Mouse (Mus musculus) stomach, embryonic 16.5 days (tissue): ENCODE measurements around the gene Gramd1b. TPM values are rescaled to one million over a fixed set of nuclear protein-coding genes. Genes with fewer than 3 reads are reported as not detected.

Experiments
- ATAC-seq: fragments of 200-750 bp; cut with Nextera tagmentation; 2 replicates; pipeline ENCODE4 v1.8.0; 2017; ENCODE audit warnings: moderate number of reproducible peaks, moderate TSS enrichment; ENCODE audit not compliant: insufficient read depth, low FRiP score
- H3K27ac ChIP-seq: fragments of 300-500 bp; sonication (generic); 2 replicates; pipeline ENCODE4 v1.5.1; 2014; ENCODE audit warnings: low read length
- H3K27me3 ChIP-seq: fragments of 300-500 bp; sonication (generic); 2 replicates; pipeline ENCODE4 v1.6.1; 2014; ENCODE audit warnings: low read length, control low read depth, mixed read lengths; ENCODE audit not compliant: control insufficient read depth, insufficient read depth
- H3K36me3 ChIP-seq: fragments of 300-500 bp; sonication (generic); 2 replicates; pipeline ENCODE4 v1.6.1; 2014; ENCODE audit warnings: low read length; ENCODE audit not compliant: control insufficient read depth, insufficient read depth
- H3K4me1 ChIP-seq: fragments of 300-500 bp; sonication (generic); 2 replicates; pipeline ENCODE4 v1.6.1; 2014; ENCODE audit warnings: low read length, control low read depth, mixed read lengths; ENCODE audit not compliant: control insufficient read depth, insufficient read depth
- H3K4me2 ChIP-seq: fragments of 300-500 bp; sonication (generic); 2 replicates; pipeline ENCODE4 v1.6.1; 2014; ENCODE audit warnings: low read depth, low read length, mixed read lengths
- H3K4me3 ChIP-seq: fragments of 300-500 bp; sonication (generic); replicated peaks from 2 replicates; pipeline ENCODE4 v1.5.1; 2014; ENCODE audit warnings: mild to moderate bottlenecking, low read length
- H3K9ac ChIP-seq: fragments of 300-500 bp; sonication (generic); 2 replicates; pipeline ENCODE4 v1.6.1; 2014; ENCODE audit warnings: low read length
- H3K9me3 ChIP-seq: fragments of 300-500 bp; sonication (generic); replicated peaks from 2 replicates; pipeline ENCODE4 v1.6.1; 2016; ENCODE audit warnings: low read length, control low read depth; ENCODE audit not compliant: control insufficient read depth
- WGBS: fragments of 180-500 bp; shearing (Covaris S2); extraction: QIAGEN DNeasy Blood & Tissue Kit; methylation state at CpG from one replicate; pipeline ENCODE4 v1.1.7; 2014; 5-methylcytosine and 5-hydroxymethylcytosine counted together
- polyA plus RNA-seq: library from polyadenylated mRNA; unstranded; fragments of >200 nt; fragmentation: Nextera tagmentation; extraction: Ambion mirVana; gene quantifications from 2 replicates; pipeline ENCODE4 v1.2.1, GENCODE M21; 2015

Gramd1b gene
- polyA plus RNA-seq, 1 experiment from 2014 or later: 4.9 TPM

DNA sequence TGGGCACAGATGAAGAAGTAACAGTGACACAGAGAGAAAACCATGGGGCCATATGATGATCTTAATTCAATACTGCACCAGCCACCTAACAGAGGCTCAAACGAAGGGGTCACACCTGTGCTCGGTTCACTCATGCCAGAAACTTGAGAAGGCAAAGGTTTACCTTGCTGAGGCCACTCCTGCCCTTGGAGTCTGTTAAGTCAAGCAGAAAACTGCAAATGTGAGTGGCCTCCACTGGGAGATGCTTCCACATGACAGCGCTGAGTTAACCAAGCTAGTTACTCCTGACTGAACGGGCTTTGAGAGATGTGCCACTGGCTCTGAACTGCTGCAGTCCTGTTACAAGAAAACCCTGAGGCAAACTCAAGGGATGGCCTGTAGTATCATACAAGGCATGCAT is 83.9 kb downstream of the Gramd1b start:
- WGBS: 78% methylated on average over 4 of the region's 4 CpGs
- Histone ChIP-seq H3K9ac (no peak overlapping the region), H3K36me3 (no peaks in the 10 kb centered on the region), H3K4me3 (no peak overlapping the region), H3K4me1 (no peaks in the 10 kb centered on the region), H3K27me3 (no peaks in the 10 kb centered on the region), H3K4me2 (no peak overlapping the region), H3K27ac (no peak overlapping the region), H3K9me3 (no peaks in the 10 kb centered on the region)
- ATAC-seq: no peak

DNA sequence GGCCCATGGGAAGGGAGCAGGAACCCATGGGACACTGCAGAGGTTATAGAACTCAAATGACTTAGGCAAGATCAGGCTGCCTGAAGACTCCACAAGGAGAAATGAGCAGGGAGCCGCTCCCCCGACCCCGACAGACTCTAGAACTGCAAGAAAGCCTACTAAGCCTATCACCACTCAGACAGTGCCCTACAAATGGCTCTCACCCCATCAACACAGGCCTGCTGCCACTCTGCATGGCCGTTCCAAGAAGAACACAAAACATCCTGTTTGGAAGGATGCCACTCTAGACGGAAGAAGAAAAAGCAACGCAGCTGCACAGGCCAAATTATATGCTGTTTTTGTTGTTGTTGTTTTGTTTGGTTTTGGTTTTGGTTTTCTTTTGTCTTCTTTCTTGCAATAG is 86.2 kb downstream of the Gramd1b start:
- 84% methylated on average over 6 of the region's 6 CpGs for WGBS
- H3K9me3 ChIP-seq: no peaks in the 10 kb centered on the region
- no peak overlapping the region for H3K9ac ChIP-seq
- no peaks in the 10 kb centered on the region for H3K27me3 ChIP-seq
- no peaks in the 10 kb centered on the region for H3K36me3 ChIP-seq
- H3K4me3 ChIP-seq: no peak overlapping the region
- H3K4me1 ChIP-seq: no peaks in the 10 kb centered on the region
- no peak overlapping the region for H3K4me2 ChIP-seq
- no peak overlapping the region for H3K27ac ChIP-seq
- ATAC-seq: no peak

DNA sequence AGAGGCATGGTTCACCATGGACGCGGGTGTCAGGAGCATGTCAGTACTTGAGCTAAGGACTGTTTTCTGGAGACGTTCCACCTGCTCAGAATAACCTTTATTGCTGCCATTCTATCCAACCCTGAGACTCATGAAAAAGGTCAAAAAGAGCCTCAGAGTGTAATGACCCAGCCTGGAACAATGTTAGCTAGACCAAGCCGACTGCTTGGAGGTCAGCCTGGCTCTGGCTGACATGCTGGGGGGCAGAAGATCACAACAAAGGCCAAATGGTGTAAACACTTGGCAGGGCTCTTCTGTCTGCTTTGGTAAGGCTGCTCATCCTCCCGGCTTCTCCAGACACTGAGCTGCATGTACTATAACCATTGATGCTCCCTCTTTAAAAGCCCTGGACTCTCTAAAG is 88.4 kb downstream of the Gramd1b start:
- Histone ChIP-seq H3K9me3 (no peaks in the 10 kb centered on the region), H3K36me3 (no peaks in the 10 kb centered on the region), H3K4me1 (no peaks in the 10 kb centered on the region), H3K4me3 (no peak overlapping the region), H3K4me2 (no peak overlapping the region), H3K9ac (no peak overlapping the region), H3K27ac (no peak overlapping the region), H3K27me3 (no peaks in the 10 kb centered on the region)
- 58% methylated on average over 5 of the region's 5 CpGs for WGBS
- ATAC-seq: no peak

GRCm38 (mm10) chr9:40439973-40440687 is 91.1 kb downstream of the Gramd1b start:
- no peak overlapping the region for H3K27ac ChIP-seq
- no peaks in the 10 kb centered on the region for H3K27me3 ChIP-seq
- no peak overlapping the region for H3K9ac ChIP-seq
- no peak for ATAC-seq
- no peak overlapping the region for H3K4me3 ChIP-seq
- no peaks in the 10 kb centered on the region for H3K4me1 ChIP-seq
- 81% methylated on average over 8 of the region's 8 CpGs for WGBS
- H3K9me3 ChIP-seq: no peaks in the 10 kb centered on the region
- no peaks in the 10 kb centered on the region for H3K36me3 ChIP-seq
- no peak overlapping the region for H3K4me2 ChIP-seq

- no peaks in the 10 kb centered on the region for H3K36me3 ChIP-seq
- no peak for ATAC-seq
Measured at GRCm38 (mm10) chr9:40438731-40439526, 92.3 kb downstream of the Gramd1b start.

DNA sequence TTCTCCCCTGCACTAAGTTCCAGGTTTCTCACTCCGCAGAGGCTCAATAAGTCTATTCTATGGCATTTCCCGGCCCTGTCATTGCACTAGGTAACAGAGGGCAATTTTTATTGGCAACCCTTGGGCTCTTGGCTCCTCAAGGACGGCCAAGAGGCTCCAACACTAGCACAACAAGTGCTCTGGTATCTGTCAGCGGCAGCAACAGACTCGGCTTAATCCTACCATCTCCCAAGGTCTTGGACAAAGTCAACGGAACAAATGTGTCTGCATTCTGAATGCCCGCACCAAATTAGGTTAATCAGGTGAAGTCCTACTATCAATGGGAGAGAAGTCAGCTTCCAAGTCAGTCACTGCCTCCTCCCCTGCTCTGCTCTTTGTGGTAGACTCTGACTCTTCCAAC is 93.3 kb downstream of the Gramd1b start:
- H3K9me3 ChIP-seq: no peaks in the 10 kb centered on the region
- H3K4me1 ChIP-seq: no peaks in the 10 kb centered on the region
- no peak overlapping the region for H3K9ac ChIP-seq
- no peaks in the 10 kb centered on the region for H3K27me3 ChIP-seq
- no peak overlapping the region for H3K4me3 ChIP-seq
- no peaks in the 10 kb centered on the region for H3K36me3 ChIP-seq
- no peak overlapping the region for H3K27ac ChIP-seq
- H3K4me2 ChIP-seq: no peak overlapping the region
- no peak for ATAC-seq
- 81% methylated on average over 7 of the region's 7 CpGs for WGBS

More at GRCm38 (mm10) chr9:40438731-40439526, 92.3 kb downstream of the Gramd1b start:
- 71% methylated on average over 12 of the region's 12 CpGs for WGBS
- no peaks in the 10 kb centered on the region for H3K9me3 ChIP-seq
- H3K9ac ChIP-seq: no peak overlapping the region
- no peak overlapping the region for H3K4me2 ChIP-seq
- H3K4me1 ChIP-seq: no peaks in the 10 kb centered on the region
- no peak overlapping the region for H3K4me3 ChIP-seq
- H3K27me3 ChIP-seq: no peaks in the 10 kb centered on the region
- H3K27ac ChIP-seq: no peak overlapping the region

DNA sequence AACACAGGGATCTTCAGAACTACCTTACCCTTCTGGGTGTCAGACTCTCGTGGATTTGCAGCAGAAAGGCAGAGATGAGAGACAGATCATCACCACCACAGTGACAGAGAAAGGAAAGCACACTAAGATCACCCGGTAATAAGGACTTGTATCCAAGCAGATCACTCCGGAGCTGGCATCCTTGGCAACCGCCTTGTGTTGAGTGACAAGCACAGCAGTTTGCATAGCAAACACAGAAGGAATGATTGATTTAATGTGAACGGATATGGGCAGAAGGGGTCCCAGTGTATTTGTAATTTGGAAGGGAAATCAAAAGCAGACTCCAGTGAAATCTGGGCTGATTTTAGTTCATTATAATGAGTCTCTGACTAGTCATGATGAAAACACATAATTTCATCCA is 97.9 kb downstream of the Gramd1b start:
- H3K9me3 ChIP-seq: no peaks in the 10 kb centered on the region
- WGBS: 78% methylated on average over 5 of the region's 5 CpGs
- H3K4me2 ChIP-seq: no peak overlapping the region
- H3K4me1 ChIP-seq: no peaks in the 10 kb centered on the region
- H3K27ac ChIP-seq: no peak overlapping the region
- H3K4me3 ChIP-seq: no peak overlapping the region
- H3K36me3 ChIP-seq: no peaks in the 10 kb centered on the region
- no peak for ATAC-seq
- H3K27me3 ChIP-seq: no peaks in the 10 kb centered on the region
- no peak overlapping the region for H3K9ac ChIP-seq

- 75% methylated on average over 8 of the region's 8 CpGs for WGBS
- H3K9ac ChIP-seq: no peak overlapping the region
- ATAC-seq: no peak
Measured at GRCm38 (mm10) chr9:40430969-40431368, 100.2 kb downstream of the Gramd1b start.

DNA sequence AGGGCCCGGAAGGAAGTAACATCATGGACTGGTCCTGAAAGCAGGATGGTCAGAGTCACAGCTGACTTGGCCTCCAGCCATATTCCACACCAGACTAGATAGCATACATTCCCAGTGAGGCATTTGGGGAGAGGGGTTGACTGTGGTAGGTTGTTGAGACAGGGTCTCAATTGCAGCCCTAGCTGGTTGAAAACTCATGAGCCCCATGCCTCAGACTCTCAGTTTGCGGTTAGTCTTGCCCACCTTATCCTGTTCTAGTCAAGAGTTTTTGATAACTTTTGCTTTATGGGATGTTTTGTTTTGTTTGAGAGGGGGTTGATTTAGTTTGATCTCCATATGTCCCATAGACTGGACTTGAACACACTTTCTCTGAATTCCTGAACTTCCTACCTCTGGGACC is 103.5 kb downstream of the Gramd1b start:
- no peaks in the 10 kb centered on the region for H3K4me1 ChIP-seq
- no peaks in the 10 kb centered on the region for H3K9me3 ChIP-seq
- H3K4me3 ChIP-seq: no peak overlapping the region
- H3K4me2 ChIP-seq: no peak overlapping the region
- no peaks in the 10 kb centered on the region for H3K27me3 ChIP-seq
- no peaks in the 10 kb centered on the region for H3K36me3 ChIP-seq
- no peak for ATAC-seq
- WGBS: 86% methylated on average over 2 of the region's 2 CpGs
- H3K9ac ChIP-seq: no peak overlapping the region
- no peak overlapping the region for H3K27ac ChIP-seq

More at GRCm38 (mm10) chr9:40430969-40431368, 100.2 kb downstream of the Gramd1b start:
- H3K36me3 ChIP-seq: no peaks in the 10 kb centered on the region
- no peaks in the 10 kb centered on the region for H3K27me3 ChIP-seq
- H3K4me3 ChIP-seq: no peak overlapping the region
- no peak overlapping the region for H3K27ac ChIP-seq
- no peaks in the 10 kb centered on the region for H3K9me3 ChIP-seq
- H3K4me1 ChIP-seq: no peaks in the 10 kb centered on the region
- H3K4me2 ChIP-seq: no peak overlapping the region
